Mouse (Mus musculus) midbrain, embryonic 13.5 days (tissue): ENCODE data around the gene Ssbp4. TPM values are rescaled to one million over a fixed set of nuclear protein-coding genes. Genes with fewer than 3 reads are reported as not detected.
A peak's percentile ranks its signal among the peaks of the same experiment; 100 is the strongest.

Source experiments
- ATAC-seq: fragments of 200-750 bp; cut with Nextera tagmentation; 2 replicates; pipeline ENCODE4 v1.8.0; 2017; ENCODE audit warnings: mild to moderate bottlenecking, moderate TSS enrichment, moderate library complexity
- H3K27ac ChIP-seq: fragments of 300-500 bp; sonication (generic); 2 replicates; pipeline ENCODE4 v1.5.1; 2015; ENCODE audit warnings: inconsistent platforms, mild to moderate bottlenecking, moderate library complexity
- H3K27me3 ChIP-seq: fragments of 300-500 bp; sonication (generic); 2 replicates; pipeline ENCODE4 v1.6.1; 2015; ENCODE audit warnings: mild to moderate bottlenecking, inconsistent platforms
- H3K36me3 ChIP-seq: fragments of 300-500 bp; sonication (generic); 2 replicates; pipeline ENCODE4 v1.6.1; 2015; ENCODE audit warnings: mild to moderate bottlenecking, inconsistent platforms
- H3K4me1 ChIP-seq: fragments of 300-500 bp; sonication (generic); replicated peaks from 2 replicates; pipeline ENCODE4 v1.6.1; 2015; ENCODE audit warnings: inconsistent platforms
- H3K4me2 ChIP-seq: fragments of 300-500 bp; sonication (generic); replicated peaks from 2 replicates; pipeline ENCODE4 v1.6.1; 2015; ENCODE audit warnings: moderate library complexity, mild to moderate bottlenecking, inconsistent platforms
- H3K4me3 ChIP-seq: fragments of 300-500 bp; sonication (generic); replicated peaks from 2 replicates; pipeline ENCODE4 v1.5.1; 2015; ENCODE audit warnings: mild to moderate bottlenecking, inconsistent platforms
- H3K9ac ChIP-seq: fragments of 300-500 bp; sonication (generic); replicated peaks from 2 replicates; pipeline ENCODE4 v1.6.1; 2015; ENCODE audit warnings: mild to moderate bottlenecking, inconsistent platforms
- H3K9me3 ChIP-seq: fragments of 300-500 bp; sonication (generic); 2 replicates; pipeline ENCODE4 v1.6.1; 2016; ENCODE audit warnings: mild to moderate bottlenecking, inconsistent platforms
- WGBS: fragments of 180-500 bp; shearing (Covaris S2); methylation state at CpG from one replicate; pipeline ENCODE4 v1.1.7; 2015; 5-methylcytosine and 5-hydroxymethylcytosine counted together
- polyA plus RNA-seq: library from polyadenylated mRNA; unstranded; fragments of >200 nt; fragmentation: Nextera tagmentation; extraction: Ambion mirVana; gene quantifications from 2 replicates; pipeline ENCODE4 v1.2.1, GENCODE M21; 2015

Ssbp4 gene
- polyA plus RNA-seq, 1 experiment from 2014 or later: 129 TPM

DNA sequence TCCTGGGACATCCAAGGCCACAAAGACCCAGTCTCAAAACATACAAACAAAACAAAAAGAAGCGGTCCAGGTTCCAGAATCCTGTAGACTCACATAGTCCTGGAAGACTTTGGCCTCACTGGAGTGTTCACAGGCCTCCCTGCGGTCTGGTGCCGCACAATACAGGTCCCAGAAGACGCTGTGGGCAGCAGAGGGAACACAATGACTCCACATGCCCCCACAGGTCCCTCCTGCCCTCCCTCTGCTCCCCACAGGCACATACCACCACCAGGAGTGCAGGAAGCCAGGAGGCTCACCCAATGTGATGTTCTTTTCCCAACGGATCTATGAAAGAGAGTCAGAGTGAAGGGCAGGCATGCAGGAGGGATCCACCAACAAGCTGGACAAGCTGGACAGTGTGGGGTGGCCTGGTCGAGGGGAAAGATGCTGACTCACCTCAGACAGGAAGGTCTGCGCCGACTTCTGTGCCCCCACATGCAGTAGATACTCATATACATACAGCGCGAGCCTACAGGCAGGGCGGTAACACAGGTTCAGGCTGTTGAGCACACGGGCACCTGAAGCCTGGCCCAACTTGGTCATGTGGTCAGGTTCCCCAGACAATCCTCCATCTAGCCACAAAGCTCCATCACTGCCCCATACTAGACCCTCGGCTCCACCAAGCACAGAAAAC, 6.4 kb downstream of the Ssbp4 start:
- Histone ChIP-seq H3K9me3 (no peaks in the 10 kb centered on the region), H3K4me2 (no peak overlapping the region), H3K27me3 (peaks cover 4% of the 10 kb centered on the region; the same call in 1 of the 2 replicates), H3K27ac (peak overlapping the region; percentile 96), H3K4me1 (peaks cover 90% of the 10 kb centered on the region), H3K4me3 (no peak overlapping the region), H3K9ac (no peak overlapping the region), H3K36me3 (peaks cover 18% of the 10 kb centered on the region)
- no peak for ATAC-seq
- WGBS: 95% methylated on average over 13 of the region's 13 CpGs

DNA sequence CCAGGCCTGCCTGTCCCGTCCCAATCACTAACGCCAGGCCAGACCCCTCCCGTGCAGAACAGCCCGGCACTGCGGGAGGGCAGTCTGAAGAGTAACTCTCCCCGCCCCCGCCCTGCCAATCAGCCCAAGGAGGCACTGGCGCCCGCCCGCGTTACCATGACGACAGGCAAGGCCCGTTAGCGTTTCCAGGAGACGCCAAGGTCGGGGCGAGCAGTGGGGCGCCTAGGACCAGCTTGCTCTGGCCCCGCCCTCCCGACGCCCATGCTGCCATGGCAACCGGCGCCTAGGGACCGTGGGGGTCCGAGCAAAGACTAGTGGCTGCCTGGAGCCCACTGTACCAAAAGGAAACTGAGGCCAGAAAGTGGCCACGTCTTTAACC, 7.4 kb downstream of the Ssbp4 start:
- H3K27me3 ChIP-seq: peaks cover 14% of the 10 kb centered on the region
- H3K36me3 ChIP-seq: peaks cover 28% of the 10 kb centered on the region
- 0% methylated on average over 21 of the region's 26 CpGs for WGBS
- H3K4me2 ChIP-seq: peak overlapping the region; percentile 51
- ATAC-seq: peak; percentile 47
- H3K4me3 ChIP-seq: peak overlapping the region; percentile 22
- peak overlapping the region; percentile 96 for H3K27ac ChIP-seq
- no peaks in the 10 kb centered on the region for H3K9me3 ChIP-seq
- peak overlapping the region; percentile 57 for H3K9ac ChIP-seq
- H3K4me1 ChIP-seq: peaks cover 88% of the 10 kb centered on the region

DNA sequence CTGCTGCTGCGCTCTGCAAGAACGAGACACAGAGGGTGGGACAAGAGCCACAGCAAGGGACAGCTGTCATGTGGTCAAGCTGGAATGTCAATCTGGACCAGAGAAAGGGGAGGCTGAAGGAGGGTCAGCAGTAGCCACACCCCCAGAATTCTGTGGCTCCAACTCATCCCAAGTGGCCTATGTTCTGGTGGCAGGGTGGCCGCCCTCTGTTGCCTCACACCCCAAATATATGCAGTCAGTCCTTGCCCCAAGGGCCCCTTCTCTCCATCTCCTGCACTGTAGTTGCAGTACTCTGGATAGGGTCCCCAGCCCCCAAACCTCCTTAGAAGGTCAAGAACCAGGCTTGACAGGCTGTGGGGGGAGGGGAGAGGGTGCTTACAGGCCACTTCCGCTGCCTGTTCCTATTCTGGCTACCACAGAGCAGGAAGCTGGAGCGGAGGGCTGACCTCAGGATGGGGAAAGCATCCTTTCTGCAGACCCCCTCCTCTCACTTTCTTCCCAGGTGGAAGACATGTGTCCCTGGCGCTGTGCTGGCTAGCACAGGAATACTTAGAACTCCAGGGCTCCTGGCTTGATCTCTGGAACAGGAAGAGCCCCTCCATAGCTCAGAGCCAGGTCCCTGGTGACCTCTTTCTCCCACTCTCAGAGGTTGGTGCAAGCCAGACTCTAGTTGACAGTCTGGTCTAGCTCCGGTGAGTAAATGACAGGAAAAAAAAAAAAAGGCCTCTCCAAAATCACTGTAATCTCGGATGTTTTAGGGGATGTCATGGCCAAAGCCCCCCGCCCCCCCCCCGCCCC, 8.0 kb downstream of the Ssbp4 start:
- H3K4me2 ChIP-seq: peak overlapping the region; percentile 51
- H3K27ac ChIP-seq: peak overlapping the region; percentile 96
- H3K27me3 ChIP-seq: peaks cover 20% of the 10 kb centered on the region
- peak overlapping the region; percentile 22 for H3K4me3 ChIP-seq
- ATAC-seq: peak; percentile 28
- H3K9me3 ChIP-seq: no peaks in the 10 kb centered on the region
- H3K9ac ChIP-seq: peak overlapping the region; percentile 57
- peaks cover 34% of the 10 kb centered on the region for H3K36me3 ChIP-seq
- peaks cover 85% of the 10 kb centered on the region for H3K4me1 ChIP-seq
- WGBS: 9% methylated on average over 10 of the region's 10 CpGs

DNA sequence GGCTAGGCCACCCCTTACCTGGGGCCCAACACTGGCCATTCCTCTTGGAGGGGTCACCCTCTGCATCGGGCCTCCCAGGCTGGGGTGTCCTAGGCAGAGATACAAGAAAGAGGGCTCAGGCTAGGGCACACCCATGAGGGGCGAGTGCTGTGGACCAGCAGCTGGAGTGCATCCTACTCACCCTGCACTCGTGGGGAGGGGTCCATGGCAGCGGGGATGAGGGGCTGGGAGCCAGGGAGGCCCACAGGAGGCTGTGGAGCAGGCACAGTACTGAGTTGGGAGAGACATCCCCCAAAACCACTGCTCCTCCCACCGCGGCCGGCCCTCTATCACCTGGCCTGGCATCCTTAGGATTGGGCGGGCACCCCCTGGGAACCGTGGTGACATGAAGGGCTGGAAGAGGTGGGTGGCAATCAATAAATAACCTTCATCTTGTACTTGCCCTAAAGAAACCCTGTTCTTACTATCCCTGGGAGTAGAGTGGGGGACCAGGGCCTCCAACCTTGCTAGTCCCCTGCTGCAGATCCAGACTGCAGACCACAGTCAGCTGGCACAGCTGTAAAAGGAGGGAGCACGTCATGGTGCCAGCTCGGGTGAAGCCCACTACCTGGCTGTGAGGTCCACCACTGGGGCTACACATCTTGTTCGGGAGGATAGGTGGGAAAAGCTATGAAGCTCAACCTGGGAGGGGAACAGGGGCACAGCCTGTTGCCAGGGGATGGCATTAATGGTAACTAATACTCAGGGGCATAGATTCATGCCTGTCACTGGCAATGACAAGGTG, 9.0 kb downstream of the Ssbp4 start:
- H3K4me1 ChIP-seq: peaks cover 87% of the 10 kb centered on the region
- peaks cover 26% of the 10 kb centered on the region for H3K27me3 ChIP-seq
- H3K36me3 ChIP-seq: peaks cover 31% of the 10 kb centered on the region
- H3K9me3 ChIP-seq: no peaks in the 10 kb centered on the region
- WGBS: 86% methylated on average over 12 of the region's 12 CpGs
- no peak overlapping the region for H3K4me3 ChIP-seq
- H3K9ac ChIP-seq: peak overlapping the region; percentile 46
- no peak overlapping the region for H3K4me2 ChIP-seq
- ATAC-seq: no peak
- peak overlapping the region; percentile 96 for H3K27ac ChIP-seq

DNA sequence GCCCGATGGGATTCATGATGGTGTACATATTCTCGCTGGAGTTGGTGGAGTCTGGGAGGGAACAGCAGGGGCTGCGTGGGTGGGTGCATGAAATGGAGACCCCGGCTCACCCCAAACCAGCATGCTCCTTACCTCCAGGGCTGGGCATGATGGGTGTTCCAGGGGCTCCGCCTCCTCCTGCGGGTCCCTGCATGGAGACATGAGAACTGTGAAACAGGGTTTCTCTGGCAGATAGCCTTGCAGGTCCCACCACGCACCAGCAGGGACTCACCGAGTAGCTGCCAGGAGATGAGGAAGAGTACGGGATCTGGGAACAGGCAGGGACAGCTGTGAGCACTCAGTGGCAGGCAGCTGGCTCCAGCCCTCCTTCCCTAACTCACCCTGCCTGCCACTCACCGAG, 9.9 kb downstream of the Ssbp4 start:
- peak overlapping the region; percentile 43 for H3K4me3 ChIP-seq
- peaks cover 28% of the 10 kb centered on the region for H3K36me3 ChIP-seq
- H3K9ac ChIP-seq: peak overlapping the region; percentile 77
- 14% methylated on average over 10 of the region's 10 CpGs for WGBS
- H3K9me3 ChIP-seq: no peaks in the 10 kb centered on the region
- H3K27ac ChIP-seq: peak overlapping the region; percentile 48
- H3K27me3 ChIP-seq: peaks cover 26% of the 10 kb centered on the region
- 0 out of 2 replicates have a peak, but pooled peaks have one; percentile 0 for ATAC-seq
- peak overlapping the region; percentile 76 for H3K4me2 ChIP-seq
- peaks cover 87% of the 10 kb centered on the region for H3K4me1 ChIP-seq

DNA sequence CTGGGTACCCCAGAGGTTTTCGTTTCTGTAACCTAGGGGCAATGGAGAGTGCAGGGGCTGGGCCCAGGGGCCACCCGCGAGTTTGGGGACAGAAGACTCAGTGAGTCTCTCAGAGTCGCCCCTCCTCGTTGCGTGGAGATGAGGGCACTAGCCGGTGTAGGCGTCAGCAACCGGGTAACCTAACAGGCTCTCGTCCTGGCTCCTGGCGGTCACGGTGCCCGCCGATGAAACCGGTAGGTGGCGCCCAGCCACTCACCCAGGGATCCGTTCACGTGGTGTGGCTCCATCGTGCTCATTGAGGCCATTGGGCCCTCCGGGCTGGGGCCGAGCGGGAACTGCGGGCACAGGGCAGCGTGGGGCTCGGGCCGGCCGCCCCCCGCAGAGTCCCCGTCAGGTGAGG, 10.4 kb downstream of the Ssbp4 start:
- ATAC-seq: peak; percentile 18
- H3K9ac ChIP-seq: peak overlapping the region; percentile 77
- H3K4me1 ChIP-seq: peaks cover 91% of the 10 kb centered on the region
- H3K4me2 ChIP-seq: peak overlapping the region; percentile 76
- peak overlapping the region; percentile 43 for H3K4me3 ChIP-seq
- H3K27ac ChIP-seq: peak overlapping the region; percentile 48
- H3K9me3 ChIP-seq: no peaks in the 10 kb centered on the region
- H3K27me3 ChIP-seq: peaks cover 26% of the 10 kb centered on the region
- peaks cover 28% of the 10 kb centered on the region for H3K36me3 ChIP-seq
- under 1% methylated on average over 29 of the region's 29 CpGs for WGBS

DNA sequence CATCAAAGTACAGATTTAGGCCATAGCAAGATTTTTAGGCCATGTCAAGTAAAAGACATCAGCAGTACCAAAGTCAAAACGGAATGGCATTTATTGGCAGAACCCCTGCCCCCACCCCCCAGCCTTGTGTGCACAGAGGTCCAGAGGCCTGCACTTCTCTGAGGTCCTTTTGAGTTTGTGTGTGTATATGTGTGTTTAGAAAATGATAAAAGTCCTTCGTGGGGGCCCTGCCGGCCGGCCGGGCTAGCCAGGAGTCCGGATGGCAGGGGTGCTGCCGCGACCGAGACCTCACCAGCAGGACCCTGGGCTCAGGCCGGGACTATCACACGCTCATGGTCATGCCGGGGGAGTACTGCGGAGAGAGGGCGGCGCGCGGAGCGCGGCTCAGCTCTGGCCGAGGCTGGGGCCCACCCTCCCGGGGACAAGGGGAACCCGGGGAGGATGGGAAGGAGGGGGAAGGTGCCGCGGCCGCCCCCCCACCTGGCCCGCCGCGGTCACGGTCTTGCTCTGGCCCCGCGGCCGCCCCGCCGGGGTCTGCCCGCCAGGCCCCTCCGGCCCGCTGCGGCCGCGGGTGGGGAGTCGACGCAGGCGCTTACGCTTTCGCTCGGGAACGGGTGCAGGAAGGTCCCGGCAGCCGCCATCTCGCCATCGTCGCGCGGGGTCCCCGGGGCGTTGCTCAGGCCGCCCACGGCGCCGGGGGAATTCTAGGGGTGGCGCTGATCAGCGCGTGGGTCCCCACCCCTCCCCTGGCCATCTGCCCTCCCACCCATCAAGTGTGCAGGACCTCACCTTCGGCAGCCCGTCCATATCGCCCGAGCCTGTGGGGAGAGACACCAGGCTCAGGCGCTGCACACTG, 11.0 kb downstream of the Ssbp4 start:
- Histone ChIP-seq H3K9me3 (no peaks in the 10 kb centered on the region), H3K27ac (peak overlapping the region; percentile 48), H3K4me3 (peak overlapping the region; percentile 43), H3K27me3 (peaks cover 26% of the 10 kb centered on the region), H3K36me3 (peaks cover 24% of the 10 kb centered on the region), H3K9ac (peak overlapping the region; percentile 77), H3K4me2 (peak overlapping the region; percentile 76), H3K4me1 (peaks cover 93% of the 10 kb centered on the region)
- WGBS: 8% methylated on average over 66 of the region's 68 CpGs
- ATAC-seq: peak; percentile 3

DNA sequence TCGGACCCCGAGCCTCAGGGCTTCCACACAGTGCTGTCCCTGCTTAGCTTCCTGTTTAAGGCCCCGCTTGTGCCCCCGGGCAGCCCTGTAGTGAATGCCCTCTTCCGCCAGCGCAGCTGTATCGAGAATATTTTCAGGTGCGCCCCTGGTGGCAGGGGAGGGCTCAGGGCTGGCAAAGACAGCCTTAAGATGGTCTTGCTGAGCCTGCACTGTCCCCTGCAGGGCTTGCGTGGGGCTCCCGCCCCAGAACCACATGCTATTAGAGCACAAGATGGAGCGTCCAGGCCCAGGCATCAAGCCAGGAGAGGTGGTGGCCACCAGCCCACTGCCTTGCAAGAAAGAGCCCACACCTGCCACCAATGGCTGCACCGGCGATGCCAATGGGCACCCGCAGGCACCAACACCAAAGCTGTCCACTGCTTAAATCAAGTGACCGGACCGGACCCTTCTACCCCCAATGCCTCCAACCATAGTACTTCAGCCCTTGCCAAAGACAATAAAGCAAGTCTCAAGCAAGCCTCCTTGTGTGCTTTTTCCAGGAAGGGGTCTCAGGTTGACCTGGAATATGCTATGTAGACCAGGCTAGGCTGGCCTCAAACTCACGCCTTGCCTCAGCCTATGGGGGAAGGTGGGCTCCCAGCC, 11.8 kb downstream of the Ssbp4 start:
- Histone ChIP-seq H3K9me3 (no peaks in the 10 kb centered on the region), H3K27ac (no peak overlapping the region), H3K36me3 (peaks cover 25% of the 10 kb centered on the region), H3K4me1 (peaks cover 85% of the 10 kb centered on the region), H3K9ac (peak overlapping the region; percentile 77), H3K4me2 (peak overlapping the region; percentile 76), H3K4me3 (peak overlapping the region; percentile 43; the same call in 1 of the 2 replicates), H3K27me3 (peaks cover 26% of the 10 kb centered on the region)
- no peak for ATAC-seq
- 83% methylated on average over 17 of the region's 17 CpGs for WGBS

DNA sequence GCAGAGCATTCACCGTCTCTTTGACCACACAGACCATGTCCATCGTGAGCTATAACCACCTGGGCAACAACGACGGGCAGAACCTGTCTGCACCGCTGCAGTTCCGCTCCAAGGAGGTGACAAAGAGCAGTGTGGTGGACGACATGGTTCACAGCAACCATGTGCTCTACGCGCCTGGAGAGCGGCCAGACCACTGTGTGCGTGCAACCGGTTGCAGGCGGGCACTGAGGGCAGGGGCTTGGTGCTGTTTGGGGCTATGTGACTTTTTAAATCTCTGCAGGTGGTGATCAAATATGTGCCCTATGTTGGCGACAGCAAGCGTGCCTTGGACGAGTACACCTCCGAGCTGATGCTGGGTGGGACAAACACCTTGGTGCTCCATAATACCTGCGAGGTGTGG, 12.5 kb downstream of the Ssbp4 start:
- Histone ChIP-seq H3K4me3 (no peak overlapping the region), H3K27ac (no peak overlapping the region), H3K9me3 (no peaks in the 10 kb centered on the region), H3K36me3 (peaks cover 29% of the 10 kb centered on the region), H3K4me2 (no peak overlapping the region), H3K4me1 (peaks cover 79% of the 10 kb centered on the region), H3K27me3 (peaks cover 26% of the 10 kb centered on the region), H3K9ac (no peak overlapping the region)
- no peak for ATAC-seq
- 95% methylated on average over 18 of the region's 18 CpGs for WGBS

DNA sequence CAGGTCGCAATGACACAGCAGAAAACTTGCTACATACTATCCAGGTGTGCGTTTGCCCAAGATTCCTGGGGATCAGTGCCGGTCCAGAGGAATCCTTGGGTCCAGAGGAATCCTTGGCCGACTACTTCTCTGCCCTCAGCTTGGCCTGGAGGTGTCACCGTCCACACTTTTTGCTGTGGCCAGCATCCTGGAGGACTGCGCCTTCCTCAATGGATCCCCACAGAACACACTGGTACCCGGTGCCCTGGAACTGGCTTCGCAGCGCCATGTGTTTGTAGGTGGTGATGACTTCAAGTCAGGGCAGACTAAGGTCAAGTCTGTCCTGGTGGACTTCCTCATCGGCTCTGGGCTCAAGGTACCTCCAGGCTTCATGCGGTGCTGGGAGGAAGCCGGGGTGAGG, 12.9 kb downstream of the Ssbp4 start:
- peaks cover 31% of the 10 kb centered on the region for H3K36me3 ChIP-seq
- H3K4me3 ChIP-seq: no peak overlapping the region
- H3K4me2 ChIP-seq: peak overlapping the region; percentile 97
- H3K4me1 ChIP-seq: peaks cover 75% of the 10 kb centered on the region
- no peaks in the 10 kb centered on the region for H3K9me3 ChIP-seq
- peaks cover 26% of the 10 kb centered on the region for H3K27me3 ChIP-seq
- 95% methylated on average over 12 of the region's 12 CpGs for WGBS
- ATAC-seq: no peak
- no peak overlapping the region for H3K27ac ChIP-seq
- no peak overlapping the region for H3K9ac ChIP-seq
